ENCODE assay signal across 32 mouse cellular contexts in genomic region chr3:99843233-99843632, GRCm38 (mm10). TPM values are rescaled to one million over a fixed set of nuclear protein-coding genes. Genes with fewer than 3 reads are reported as not detected.
DNase-seq lines count a peak whose midpoint lies in the region; ATAC-seq and TF ChIP-seq lines count a peak whose summit lies in the region.
"Had no signal": no experiment of that assay in that cellular context is flagged by ENCODE, and none has a peak within 500 bp of the region (broad histone marks: within the 10 kb centered on the region; RNA-seq: fewer than 3 reads in every experiment).

No protein-coding gene starts in this region.

- no peak overlapping the region for H3K4me2 ChIP-seq in limb, embryonic 15.5 days
- H3K4me2 ChIP-seq: embryonic facial prominence, embryonic 13.5 days; forebrain, embryonic 12.5 days; forebrain, embryonic 15.5 days; heart, embryonic 13.5 days; hindbrain, embryonic 14.5 days had no signal

- H3K4me1 ChIP-seq in MEL (ENCODE audit: control insufficient read depth in 1 of 2, insufficient read depth in 2 of 2, low read length in 2 of 2) = peaks cover 7 to 10% of the 10 kb centered on the region in 2 experiments
- peaks cover 11% of the 10 kb centered on the region for H3K4me1 ChIP-seq in limb, embryonic 15.5 days
- H3K4me1 ChIP-seq: embryonic facial prominence, embryonic 10.5 days; forebrain, embryonic 12.5 days; forebrain, embryonic 15.5 days; heart, embryonic 10.5 days; heart, embryonic 13.5 days had no signal

- no peaks in the 10 kb centered on the region for H3K79me2 ChIP-seq in MEL (ENCODE audit: control insufficient read depth, insufficient read depth, low read length, poor library complexity)

- H3K27ac ChIP-seq in MEL (ENCODE audit: control insufficient read depth, low read depth, low read length) = no peak overlapping the region; the same call in 1 of the 2 replicates
- peak overlapping the region; percentile 57 for H3K27ac ChIP-seq in limb, embryonic 15.5 days
- H3K27ac ChIP-seq: embryonic facial prominence, embryonic 10.5 days; embryonic facial prominence, embryonic 13.5 days; forebrain, embryonic 12.5 days; forebrain, embryonic 15.5 days; heart, adult 2 months; heart, embryonic 10.5 days; heart, embryonic 13.5 days; hindbrain, embryonic 14.5 days; hindbrain, postnatal 0 days had no signal

- TF ChIP-seq POLR2A in MEL (IDR thresholded peaks at IDR 0.05; ENCODE audit: control insufficient read depth in 1 of 2, insufficient read depth in 1 of 2, low read depth in 1 of 2, low read length in 2 of 2, poor library complexity in 1 of 2) = no peak

- no peak overlapping the region for H3K4me3 ChIP-seq in MEL (ENCODE audit: control insufficient read depth in 1 of 2, insufficient read depth in 1 of 2, low read depth in 2 of 2, low read length in 2 of 2)
- no peak overlapping the region for H3K4me3 ChIP-seq in limb, embryonic 15.5 days
- H3K4me3 ChIP-seq: embryonic facial prominence, embryonic 10.5 days; embryonic facial prominence, embryonic 13.5 days; erythroblast, embryonic 14.5 days; forebrain, embryonic 12.5 days; forebrain, embryonic 15.5 days; heart, adult 2 months; heart, embryonic 10.5 days; heart, embryonic 13.5 days had no signal

- peaks cover 0 to 12% of the 10 kb centered on the region in 2 experiments; a peak in 2 of 4 replicates for H3K36me3 ChIP-seq in MEL (ENCODE audit: control insufficient read depth in 1 of 2, insufficient read depth in 2 of 2, low read length in 2 of 2)
- H3K36me3 ChIP-seq in limb, embryonic 15.5 days = no peaks in the 10 kb centered on the region
- H3K36me3 ChIP-seq: embryonic facial prominence, embryonic 10.5 days; embryonic facial prominence, embryonic 13.5 days; forebrain, embryonic 12.5 days; forebrain, embryonic 15.5 days; heart, embryonic 10.5 days; heart, embryonic 13.5 days had no signal

- 58% methylated on average over 6 of the region's 6 CpGs for WGBS in limb, embryonic 15.5 days

- no peak for TF ChIP-seq RAD21 in MEL (IDR thresholded peaks at IDR 0.05; ENCODE audit: low read depth, low read length)

- peak; percentile 97 to 98 for TF ChIP-seq EP300 in MEL (IDR thresholded peaks at IDR 0.05; ENCODE audit: low read depth in 1 of 2, low read length in 2 of 2)

- no peak overlapping the region for H3K9ac ChIP-seq in MEL (ENCODE audit: control insufficient read depth, low read depth, low read length, poor library complexity, severe bottlenecking)
- H3K9ac ChIP-seq in limb, embryonic 15.5 days = no peak overlapping the region
- H3K9ac ChIP-seq: embryonic facial prominence, embryonic 13.5 days; forebrain, embryonic 12.5 days; forebrain, embryonic 15.5 days; heart, embryonic 13.5 days; hindbrain, embryonic 14.5 days had no signal

- DNase-seq in MEL (ENCODE audit: low read depth, low spot score) (peak; percentile 90), MEL-GATA-1-ER (ENCODE audit: extremely low read depth, low read depth) (peak; percentile 93)
- no peak for DNase-seq in cerebellum, postnatal 25 days
- DNase-seq in cerebellum, postnatal 10 days = no peak
- no peak for DNase-seq in ovary, postnatal 14 days (ENCODE audit: low spot score)
- DNase-seq: adrenal gland, postnatal 10 days; adrenal gland, postnatal 36 days; cerebellum, adult 18-20 months; cerebellum, adult 9-10 months; cerebellum, postnatal 36 days; embryo, embryonic 11 days; gastrocnemius, postnatal 10 days; gastrocnemius, postnatal 36 days; heart, adult 2 months; heart, postnatal 14 days; heart, postnatal 4 days had no signal

- 0 out of 2 replicates have a peak, but pooled peaks have one; percentile 1 for ATAC-seq in limb, embryonic 15.5 days (ENCODE audit: insufficient number of reproducible peaks, low FRiP score, low TSS enrichment, low read depth)
- ATAC-seq: CD4-positive, CD25-positive, alpha-beta regulatory T cell, adult 4 months; forebrain, embryonic 15.5 days; hindbrain, postnatal 0 days; Patski had no signal

- no peak for TF ChIP-seq CTCF in MEL (IDR thresholded peaks at IDR 0.05 in 2 of 3, conservative IDR thresholded peaks at IDR 0.05 in 1 of 3; ENCODE audit: control insufficient read depth in 1 of 3, insufficient read depth in 1 of 3, low read depth in 2 of 3, low read length in 3 of 3, poor library complexity in 1 of 3, severe bottlenecking in 1 of 3)

- no peaks in the 10 kb centered on the region for H3K27me3 ChIP-seq in MEL (ENCODE audit: control insufficient read depth in 1 of 2, insufficient read depth in 2 of 2, low read length in 2 of 2)
- no peaks in the 10 kb centered on the region for H3K27me3 ChIP-seq in limb, embryonic 15.5 days
- H3K27me3 ChIP-seq: embryonic facial prominence, embryonic 13.5 days; forebrain, embryonic 12.5 days; forebrain, embryonic 15.5 days; heart, embryonic 13.5 days; Patski had no signal

- H3K9me3 ChIP-seq in MEL (replicated peaks; ENCODE audit: insufficient read depth, low read length) = no peaks in the 10 kb centered on the region
- H3K9me3 ChIP-seq in limb, embryonic 15.5 days = no peaks in the 10 kb centered on the region
- H3K9me3 ChIP-seq: embryonic facial prominence, embryonic 10.5 days; embryonic facial prominence, embryonic 13.5 days; forebrain, embryonic 12.5 days; forebrain, embryonic 15.5 days; heart, embryonic 10.5 days; heart, embryonic 13.5 days had no signal

TF ChIP-seq in MEL, 35 proteins besides CTCF, POLR2A, EP300 and RAD21:
- TF ChIP-seq MYC (IDR thresholded peaks at IDR 0.05; ENCODE audit: low read depth, low read length) = no peak
- TF ChIP-seq UBTF (IDR thresholded peaks at IDR 0.05; ENCODE audit: borderline replicate concordance, insufficient read depth, low read depth, low read length) = no peak
- TF ChIP-seq CHD2 (IDR thresholded peaks at IDR 0.05; ENCODE audit: low read length) = peak; percentile 18; the same call in 1 of the 2 replicates
- TF ChIP-seq TAL1 (IDR thresholded peaks at IDR 0.05; ENCODE audit: low read length) = peak; percentile 74
- peak; percentile 42; the same call in 1 of the 2 replicates for TF ChIP-seq MAZ (IDR thresholded peaks at IDR 0.05; ENCODE audit: low read depth, low read length)
- peak; percentile 96 for TF ChIP-seq TCF12 (IDR thresholded peaks at IDR 0.05; ENCODE audit: low read depth, low read length)
- TF ChIP-seq MYB (IDR thresholded peaks at IDR 0.05; ENCODE audit: low read depth, low read length) = peak; percentile 89
- peak; percentile 95 for TF ChIP-seq ETS1 (IDR thresholded peaks at IDR 0.05; ENCODE audit: low read depth, low read length)
- TF ChIP-seq SMC3 (IDR thresholded peaks at IDR 0.05; ENCODE audit: low read depth, low read length) = peak; percentile 19; the same call in 1 of the 2 replicates
- TF ChIP-seq MAX (IDR thresholded peaks at IDR 0.05; ENCODE audit: low read length) = peak; percentile 33; the same call in 1 of the 2 replicates
- TF ChIP-seq BHLHE40 (IDR thresholded peaks at IDR 0.05; ENCODE audit: borderline replicate concordance, low read depth, low read length) = peak; percentile 52; the same call in 1 of the 2 replicates
- TF ChIP-seq KAT2A (conservative IDR thresholded peaks at IDR 0.05; ENCODE audit: low read depth, low read length) = peak; percentile 39; the same call in 1 of the 2 replicates
- peak; percentile 81; the same call in 1 of the 2 replicates for TF ChIP-seq MAFK (IDR thresholded peaks at IDR 0.05; ENCODE audit: borderline replicate concordance, low read depth, low read length)
- peak; percentile 24; the same call in 1 of the 2 replicates for TF ChIP-seq MXI1 (IDR thresholded peaks at IDR 0.05; ENCODE audit: low read depth, low read length)
- 0 out of 2 replicates have a peak, but pooled peaks have one; percentile 26 for TF ChIP-seq ZNF384 (IDR thresholded peaks at IDR 0.05; ENCODE audit: low read depth, low read length)
- peak; percentile 75 for TF ChIP-seq SIN3A (IDR thresholded peaks at IDR 0.05; ENCODE audit: low read length)
- 0 out of 2 replicates have a peak, but pooled peaks have one; percentile 28 for TF ChIP-seq MEF2A (IDR thresholded peaks at IDR 0.05; ENCODE audit: extremely low read depth, insufficient replicate concordance, low read depth, low read length, poor library complexity, severe bottlenecking)
- TF ChIP-seq RCOR1 (IDR thresholded peaks at IDR 0.05; ENCODE audit: low read depth, low read length) = peak; percentile 93
- TF ChIP-seq USF2 (IDR thresholded peaks at IDR 0.05; ENCODE audit: borderline replicate concordance in 1 of 2, insufficient read depth in 1 of 2, low read depth in 1 of 2, low read length in 2 of 2) = no peak
- no peak for TF ChIP-seq CHD1 (IDR thresholded peaks at IDR 0.05; ENCODE audit: low read depth, low read length)
- TF ChIP-seq POLR2AphosphoS2 (IDR thresholded peaks at IDR 0.05; ENCODE audit: low read length) = 0 out of 2 replicates have a peak, but pooled peaks have one; percentile 49
- TF ChIP-seq GATA1 (IDR thresholded peaks at IDR 0.05; ENCODE audit: low read depth, low read length) = peak; percentile 97
- TF ChIP-seq ZMIZ1 (IDR thresholded peaks at IDR 0.05; ENCODE audit: low read depth, low read length) = no peak
- TF ChIP-seq USF1 (IDR thresholded peaks at IDR 0.05; ENCODE audit: low read depth, low read length) = no peak
TF ChIP-seq in MEL: peak in this region for 18.

RNA-seq across cellular contexts. Expression of gene Spag17, which starts 42.0 kb away (rescaled TPM):
- 0.04 TPM in 1 of 2 replicates, not detected in the other for total RNA-seq in MEL (2012; rRNA removed)
- polyA plus RNA-seq in MEL (2012; ENCODE audit: insufficient read depth in 1 of 2, insufficient read length in 2 of 2, low read depth in 1 of 2, low replicate concordance in 2 of 2, missing spikeins in 1 of 2) = not detected
- polyA plus RNA-seq in limb, embryonic 15.5 days (2015; fragmentation: Nextera tagmentation; extraction: Ambion mirVana) = 0.42 and 0.81 TPM in 2 replicates
- total RNA-seq: adrenal gland, adult 18-20 months; adrenal gland, postnatal 36 days; gastrocnemius, adult 18-20 months; gastrocnemius, postnatal 36 days; granulocyte monocyte progenitor cell, adult 5-6 weeks; heart, adult 2 months; heart, postnatal 4 days had no signal
- polyA plus RNA-seq: C2C12; CD4-positive, CD25-positive, alpha-beta regulatory T cell, adult 4 months; erythroblast, embryonic 14.5 days had no signal

Comparison
In these comparisons a context has a peak if more than half of its experiments do, and no peak if none do; other contexts are left out.
1. DNase-seq: peak in MEL (single experiment) and MEL-GATA-1-ER (single experiment); none in cerebellum, postnatal 25 days (0 of 2), cerebellum, postnatal 10 days (0 of 2) and ovary, postnatal 14 days (single experiment).